In the genomic region with DNA sequence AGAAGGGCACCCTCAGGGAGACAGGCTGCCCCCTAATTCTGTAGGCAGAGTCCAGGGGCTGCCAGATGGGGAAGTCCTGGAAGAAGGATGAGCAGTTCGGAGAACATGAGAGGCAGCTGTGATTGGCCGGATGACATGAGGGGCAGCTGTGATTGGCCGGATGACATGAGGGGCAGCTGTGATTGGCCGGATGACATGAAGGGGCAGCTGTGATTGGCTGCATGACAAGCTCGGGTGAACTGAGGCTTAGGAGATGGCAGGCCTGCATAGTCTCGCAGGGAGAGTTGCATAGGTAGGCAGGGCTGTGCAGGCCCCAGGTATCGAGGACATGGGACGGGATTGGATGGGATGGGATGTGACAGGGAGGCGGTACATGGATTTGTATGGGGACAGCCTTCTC, we compare ENCODE assay signal across 8 mouse cellular contexts. TPM values are rescaled to one million over a fixed set of nuclear protein-coding genes. Genes with fewer than 3 reads are reported as not detected.
A peak's percentile ranks its signal among the peaks of the same experiment; 100 is the strongest.
DNase-seq lines count a peak whose midpoint lies in the region; ATAC-seq and TF ChIP-seq lines count a peak whose summit lies in the region.

No protein-coding gene starts in this region.

- 0 out of 2 replicates have a peak overlapping the region, but pooled peaks have one; percentile 50 for H3K27ac ChIP-seq in forebrain, embryonic 12.5 days
- H3K27ac ChIP-seq in liver, embryonic 11.5 days (ENCODE audit: low read depth, low read length), result no peak overlapping the region
- H3K27ac ChIP-seq in stomach, embryonic 14.5 days (ENCODE audit: low read length), result no peak overlapping the region
- H3K27ac ChIP-seq in kidney, adult 2 months (ENCODE audit: insufficient read depth, low read depth, low read length), result no peak overlapping the region

- 4% methylated on average over 9 of the region's 9 CpGs for WGBS in forebrain, embryonic 12.5 days
- WGBS in liver, embryonic 11.5 days, result 7% methylated on average over 9 of the region's 9 CpGs
- WGBS in stomach, embryonic 14.5 days, result 15% methylated on average over 9 of the region's 9 CpGs
- WGBS in kidney, adult 2 months, result 45% methylated on average over 9 of the region's 9 CpGs

- TF ChIP-seq CTCF in kidney, adult 2 months (conservative IDR thresholded peaks at IDR 0.05; ENCODE audit: insufficient read depth, insufficient read length, low read depth, low read length), result no peak

- peak; percentile 47; the same call in 1 of the 2 replicates for ATAC-seq in frontal cortex, adult (ENCODE audit: low TSS enrichment)
- ATAC-seq in forebrain, embryonic 12.5 days (ENCODE audit: low FRiP score), result peak; percentile 89
- peak; percentile 68 for ATAC-seq in liver, embryonic 11.5 days (replicated peaks; ENCODE audit: low FRiP score)
- peak; percentile 72; the same call in 1 of the 2 replicates for ATAC-seq in stomach, embryonic 14.5 days (ENCODE audit: insufficient number of reproducible peaks, insufficient read depth, low FRiP score, low read depth)

- H3K9me3 ChIP-seq in forebrain, embryonic 12.5 days, result no peaks in the 10 kb centered on the region
- no peaks in the 10 kb centered on the region for H3K9me3 ChIP-seq in liver, embryonic 11.5 days (ENCODE audit: control insufficient read depth, low read length)
- no peaks in the 10 kb centered on the region for H3K9me3 ChIP-seq in stomach, embryonic 14.5 days (ENCODE audit: control insufficient read depth, low read depth, low read length)

- H3K4me2 ChIP-seq in forebrain, embryonic 12.5 days, result peak overlapping the region; percentile 39
- peak overlapping the region; percentile 50 for H3K4me2 ChIP-seq in liver, embryonic 11.5 days
- H3K4me2 ChIP-seq in stomach, embryonic 14.5 days (replicated peaks; ENCODE audit: low read depth, low read length), result no peak overlapping the region; the same call in 1 of the 2 replicates

- H3K4me1 ChIP-seq in forebrain, embryonic 12.5 days, result peaks cover 12% of the 10 kb centered on the region
- peaks cover 3% of the 10 kb centered on the region; the same call in 1 of the 2 replicates for H3K4me1 ChIP-seq in liver, embryonic 11.5 days (replicated peaks; ENCODE audit: control insufficient read depth, insufficient read depth, low read length)
- H3K4me1 ChIP-seq in stomach, embryonic 14.5 days (ENCODE audit: control insufficient read depth, insufficient read depth, low read length), result no peaks in the 10 kb centered on the region
- H3K4me1 ChIP-seq in kidney, adult 2 months (ENCODE audit: control insufficient read depth, insufficient read depth, low read length), result peaks cover 3% of the 10 kb centered on the region; the same call in 1 of the 2 replicates

- H3K9ac ChIP-seq in forebrain, embryonic 12.5 days, result 0 out of 2 replicates have a peak overlapping the region, but pooled peaks have one; percentile 12
- H3K9ac ChIP-seq in liver, embryonic 11.5 days (ENCODE audit: low read depth, low read length), result no peak overlapping the region
- H3K9ac ChIP-seq in stomach, embryonic 14.5 days (replicated peaks; ENCODE audit: low read depth, low read length), result no peak overlapping the region

- no peak overlapping the region for H3K4me3 ChIP-seq in forebrain, embryonic 12.5 days (replicated peaks)
- H3K4me3 ChIP-seq in liver, embryonic 11.5 days (ENCODE audit: low read depth, low read length), result no peak overlapping the region
- H3K4me3 ChIP-seq in stomach, embryonic 14.5 days (ENCODE audit: low read depth, low read length), result no peak overlapping the region
- no peak overlapping the region for H3K4me3 ChIP-seq in kidney, adult 2 months (ENCODE audit: insufficient read depth, low read depth, low read length)

- H3K36me3 ChIP-seq in forebrain, embryonic 12.5 days (replicated peaks), result no peaks in the 10 kb centered on the region
- no peaks in the 10 kb centered on the region for H3K36me3 ChIP-seq in liver, embryonic 11.5 days (ENCODE audit: control insufficient read depth, insufficient read depth, low read length)
- no peaks in the 10 kb centered on the region for H3K36me3 ChIP-seq in stomach, embryonic 14.5 days (ENCODE audit: control insufficient read depth, insufficient read depth, low read length)
- no peaks in the 10 kb centered on the region for H3K36me3 ChIP-seq in kidney, adult 2 months (ENCODE audit: control insufficient read depth, insufficient read depth, low read length)

- TF ChIP-seq POLR2A in kidney, adult 2 months (IDR thresholded peaks at IDR 0.05; ENCODE audit: low read depth, low read length), result no peak

- DNase-seq in frontal cortex, postnatal 36 days (ENCODE audit: low spot score in 2 of 2), result no peak
- peak; percentile 41 for DNase-seq in CD4-positive, CD25-positive, alpha-beta regulatory T cell, adult 2 months (ENCODE audit: low read depth, low spot score)
- DNase-seq in liver, embryonic 11.5 days (ENCODE audit: low spot score), result no peak
- DNase-seq in urinary bladder, postnatal 14 days (ENCODE audit: low spot score), result no peak
- DNase-seq in kidney, adult 2 months, result no peak

- H3K27me3 ChIP-seq in forebrain, embryonic 12.5 days, result no peaks in the 10 kb centered on the region; the same call in 1 of the 2 replicates
- no peaks in the 10 kb centered on the region for H3K27me3 ChIP-seq in liver, embryonic 11.5 days (replicated peaks; ENCODE audit: control insufficient read depth, insufficient read depth, low read length)
- H3K27me3 ChIP-seq in stomach, embryonic 14.5 days (ENCODE audit: control insufficient read depth, insufficient read depth, low read length), result no peaks in the 10 kb centered on the region
- H3K27me3 ChIP-seq in kidney, adult 2 months (replicated peaks; ENCODE audit: control insufficient read depth, insufficient read depth, low read length), result no peaks in the 10 kb centered on the region

RNA-seq across cellular contexts. Expression of gene Hhipl1, which starts 13.7 kb away (rescaled TPM):
- 3.3 and 3.5 TPM in 2 replicates for polyA plus RNA-seq in forebrain, embryonic 12.5 days (2016; fragmentation: Nextera tagmentation; extraction: Ambion mirVana)
- 0.14 TPM in 1 of 2 replicates, not detected in the other for polyA plus RNA-seq in liver, embryonic 11.5 days (2014; fragmentation: Nextera tagmentation; extraction: Ambion mirVana)
- 0.69 and 0.72 TPM in 2 replicates for polyA plus RNA-seq in stomach, embryonic 14.5 days (2014; fragmentation: Nextera tagmentation; extraction: Ambion mirVana)
- polyA plus RNA-seq in kidney, adult 2 months (2012; rRNA removed), result 0.31 and 0.42 TPM in 2 replicates

RNA-seq across cellular contexts. Expression of gene Ccdc85c, which starts 17.2 kb away (rescaled TPM):
- polyA plus RNA-seq in forebrain, embryonic 12.5 days (2016; fragmentation: Nextera tagmentation; extraction: Ambion mirVana), result 10.7 and 14.7 TPM in 2 replicates
- polyA plus RNA-seq in liver, embryonic 11.5 days (2014; fragmentation: Nextera tagmentation; extraction: Ambion mirVana), result 5.9 and 7.4 TPM in 2 replicates
- polyA plus RNA-seq in stomach, embryonic 14.5 days (2014; fragmentation: Nextera tagmentation; extraction: Ambion mirVana), result 8.9 and 10.2 TPM in 2 replicates
- polyA plus RNA-seq in kidney, adult 2 months (2012; rRNA removed), result 15.7 and 19.4 TPM in 2 replicates

RNA-seq across cellular contexts. Expression of gene Cyp46a1, which starts 41.8 kb away (rescaled TPM):
- polyA plus RNA-seq in forebrain, embryonic 12.5 days (2016; fragmentation: Nextera tagmentation; extraction: Ambion mirVana), result 24.4 and 24.6 TPM in 2 replicates
- polyA plus RNA-seq in liver, embryonic 11.5 days (2014; fragmentation: Nextera tagmentation; extraction: Ambion mirVana), result 1.0 and 2.2 TPM in 2 replicates
- 6.5 and 8.7 TPM in 2 replicates for polyA plus RNA-seq in stomach, embryonic 14.5 days (2014; fragmentation: Nextera tagmentation; extraction: Ambion mirVana)
- polyA plus RNA-seq in kidney, adult 2 months (2012; rRNA removed), result 4.1 and 5.1 TPM in 2 replicates
